11 mouse cellular contexts compared by ENCODE assay signal in genomic region chr2:91959544-91960410, GRCm38 (mm10). TPM values are rescaled to one million over a fixed set of nuclear protein-coding genes. Genes with fewer than 3 reads are reported as not detected.
DNase-seq lines count a peak whose midpoint lies in the region; ATAC-seq and TF ChIP-seq lines count a peak whose summit lies in the region.
"Had no signal": no experiment of that assay in that cellular context is flagged by ENCODE, and none has a peak within 500 bp of the region (broad histone marks: within the 10 kb centered on the region; RNA-seq: fewer than 3 reads in every experiment).

No protein-coding gene starts in this region.

- H3K9me3 ChIP-seq in hindbrain, postnatal 0 days (ENCODE audit: low read length) = no peaks in the 10 kb centered on the region
- no peaks in the 10 kb centered on the region for H3K9me3 ChIP-seq in hindbrain, embryonic 10.5 days
- no peaks in the 10 kb centered on the region for H3K9me3 ChIP-seq in stomach, embryonic 15.5 days
- H3K9me3 ChIP-seq in stomach, postnatal 0 days (ENCODE audit: control insufficient read depth, low read length) = no peaks in the 10 kb centered on the region
- H3K9me3 ChIP-seq in heart, embryonic 16.5 days (replicated peaks; ENCODE audit: control insufficient read depth, low read length) = no peaks in the 10 kb centered on the region
- H3K9me3 ChIP-seq: midbrain, embryonic 13.5 days had no signal

- peak overlapping the region; percentile 35; the same call in 1 of the 2 replicates for H3K9ac ChIP-seq in hindbrain, postnatal 0 days (replicated peaks; ENCODE audit: low read length)
- no peak overlapping the region for H3K9ac ChIP-seq in stomach, embryonic 15.5 days
- H3K9ac ChIP-seq in stomach, postnatal 0 days (ENCODE audit: low read length) = no peak overlapping the region
- peak overlapping the region; percentile 8; the same call in 1 of the 2 replicates for H3K9ac ChIP-seq in heart, embryonic 16.5 days (ENCODE audit: low read length)
- H3K9ac ChIP-seq: forebrain, postnatal 0 days; midbrain, embryonic 13.5 days had no signal

- peaks cover 32% of the 10 kb centered on the region for H3K4me1 ChIP-seq in hindbrain, postnatal 0 days (ENCODE audit: insufficient read depth, low read length)
- peaks cover 70% of the 10 kb centered on the region for H3K4me1 ChIP-seq in hindbrain, embryonic 10.5 days (replicated peaks)
- H3K4me1 ChIP-seq in stomach, embryonic 15.5 days = peaks cover 57% of the 10 kb centered on the region
- H3K4me1 ChIP-seq in stomach, postnatal 0 days (replicated peaks; ENCODE audit: control insufficient read depth, insufficient read depth) = peaks cover 6% of the 10 kb centered on the region; the same call in 1 of the 2 replicates
- H3K4me1 ChIP-seq in heart, embryonic 16.5 days (ENCODE audit: control insufficient read depth, insufficient read depth, low read length) = peaks cover 73% of the 10 kb centered on the region

- H3K27me3 ChIP-seq in hindbrain, postnatal 0 days (ENCODE audit: insufficient read depth, low read length) = no peaks in the 10 kb centered on the region
- peaks cover 8% of the 10 kb centered on the region for H3K27me3 ChIP-seq in hindbrain, embryonic 10.5 days (ENCODE audit: insufficient read depth, poor library complexity, severe bottlenecking)
- no peaks in the 10 kb centered on the region for H3K27me3 ChIP-seq in stomach, embryonic 15.5 days (replicated peaks)
- H3K27me3 ChIP-seq in stomach, postnatal 0 days (ENCODE audit: control insufficient read depth, insufficient read depth, low read length) = no peaks in the 10 kb centered on the region
- no peaks in the 10 kb centered on the region for H3K27me3 ChIP-seq in heart, embryonic 16.5 days (ENCODE audit: control insufficient read depth, insufficient read depth, low read length)

- 55% methylated on average over 11 of the region's 11 CpGs for WGBS in hindbrain, postnatal 0 days
- WGBS in hindbrain, embryonic 10.5 days = 80% methylated on average over 11 of the region's 11 CpGs
- WGBS in stomach, embryonic 15.5 days = 75% methylated on average over 11 of the region's 11 CpGs
- WGBS in stomach, postnatal 0 days = 72% methylated on average over 11 of the region's 11 CpGs
- 78% methylated on average over 11 of the region's 11 CpGs for WGBS in heart, embryonic 16.5 days

- TF ChIP-seq CTCF in hindbrain, postnatal 0 days (IDR thresholded peaks at IDR 0.05; ENCODE audit: low read depth) = no peak
- TF ChIP-seq CTCF in stomach, postnatal 0 days (IDR thresholded peaks at IDR 0.05; ENCODE audit: low read depth) = no peak

- DNase-seq in hindbrain, postnatal 0 days (ENCODE audit: low spot score) = no peak
- no peak for DNase-seq in hindbrain, embryonic 10.5 days (ENCODE audit: low spot score)
- DNase-seq in stomach, postnatal 0 days (ENCODE audit: low spot score) = no peak
- no peak for DNase-seq in embryo, embryonic 10 days (ENCODE audit: low spot score)
- no peak for DNase-seq in lung, postnatal 36 days
- DNase-seq: forebrain, postnatal 0 days had no signal

- H3K4me3 ChIP-seq in hindbrain, postnatal 0 days (ENCODE audit: low read length) = no peak overlapping the region
- H3K4me3 ChIP-seq in hindbrain, embryonic 10.5 days = no peak overlapping the region
- H3K4me3 ChIP-seq in stomach, embryonic 15.5 days (replicated peaks) = no peak overlapping the region
- no peak overlapping the region for H3K4me3 ChIP-seq in stomach, postnatal 0 days (ENCODE audit: low read depth, low read length)
- H3K4me3 ChIP-seq in heart, embryonic 16.5 days (ENCODE audit: low read length) = no peak overlapping the region
- H3K4me3 ChIP-seq: midbrain, embryonic 13.5 days had no signal

- peak overlapping the region; percentile 51 for H3K27ac ChIP-seq in hindbrain, postnatal 0 days
- H3K27ac ChIP-seq in hindbrain, embryonic 10.5 days = no peak overlapping the region
- H3K27ac ChIP-seq in stomach, embryonic 15.5 days = 0 out of 2 replicates have a peak overlapping the region, but pooled peaks have one; percentile 18
- no peak overlapping the region for H3K27ac ChIP-seq in stomach, postnatal 0 days (replicated peaks)
- no peak overlapping the region for H3K27ac ChIP-seq in heart, embryonic 16.5 days (ENCODE audit: low read length)
- H3K27ac ChIP-seq: midbrain, embryonic 13.5 days had no signal

- TF ChIP-seq EP300 in stomach, postnatal 0 days (optimal IDR thresholded peaks at IDR 0.05) = no peak

- H3K36me3 ChIP-seq in hindbrain, postnatal 0 days (ENCODE audit: insufficient read depth, low read length) = no peaks in the 10 kb centered on the region
- H3K36me3 ChIP-seq in hindbrain, embryonic 10.5 days = peaks cover 14% of the 10 kb centered on the region; the same call in 1 of the 2 replicates
- no peaks in the 10 kb centered on the region for H3K36me3 ChIP-seq in stomach, embryonic 15.5 days
- H3K36me3 ChIP-seq in stomach, postnatal 0 days (ENCODE audit: control insufficient read depth, insufficient read depth, low read length) = no peaks in the 10 kb centered on the region
- no peaks in the 10 kb centered on the region for H3K36me3 ChIP-seq in heart, embryonic 16.5 days (ENCODE audit: control insufficient read depth, insufficient read depth)
- H3K36me3 ChIP-seq: midbrain, embryonic 13.5 days had no signal

- no peak for ATAC-seq in hindbrain, postnatal 0 days
- no peak for ATAC-seq in stomach, embryonic 15.5 days (ENCODE audit: insufficient read depth, low FRiP score, low read depth)
- no peak for ATAC-seq in stomach, postnatal 0 days (ENCODE audit: low FRiP score, low TSS enrichment)
- no peak for ATAC-seq in heart, embryonic 16.5 days (replicated peaks; ENCODE audit: extremely low read depth, insufficient read depth, low FRiP score)
- ATAC-seq: forebrain, postnatal 0 days; midbrain, embryonic 13.5 days had no signal

- no peak overlapping the region for H3K4me2 ChIP-seq in hindbrain, postnatal 0 days (ENCODE audit: low read depth, low read length)
- no peak overlapping the region for H3K4me2 ChIP-seq in stomach, embryonic 15.5 days
- H3K4me2 ChIP-seq in stomach, postnatal 0 days (replicated peaks; ENCODE audit: low read depth) = no peak overlapping the region
- H3K4me2 ChIP-seq in heart, embryonic 16.5 days (ENCODE audit: low read depth, low read length) = no peak overlapping the region
- H3K4me2 ChIP-seq: midbrain, embryonic 13.5 days had no signal

RNA-seq across cellular contexts. Expression of gene Gm9821, which starts 14.3 kb away (rescaled TPM):
- not detected in 2 replicates for total RNA-seq in hindbrain, postnatal 0 days (2014; rRNA removed)
- polyA plus RNA-seq in hindbrain, postnatal 0 days (2015; fragmentation: Nextera tagmentation; extraction: Ambion mirVana) = 0.08 TPM in 1 of 2 replicates, not detected in the other
- polyA plus RNA-seq in hindbrain, embryonic 10.5 days (2016; fragmentation: Nextera tagmentation; extraction: Ambion mirVana) = 0.18 and 0.25 TPM in 2 replicates
- polyA plus RNA-seq in stomach, embryonic 15.5 days (2015; fragmentation: Nextera tagmentation; extraction: Ambion mirVana) = 0.66 and 0.71 TPM in 2 replicates
- polyA plus RNA-seq in stomach, postnatal 0 days (2015; fragmentation: Nextera tagmentation; extraction: Ambion mirVana) = 0.13 and 0.15 TPM in 2 replicates
- polyA plus RNA-seq in heart, embryonic 16.5 days (2015; fragmentation: Nextera tagmentation; extraction: Ambion mirVana) = 2.1 and 2.7 TPM in 2 replicates
- total RNA-seq: adrenal gland, adult 2 months; forebrain, postnatal 0 days had no signal
- polyA plus RNA-seq: adrenal gland, adult 2 months; forebrain, postnatal 0 days had no signal

RNA-seq across cellular contexts. Expression of gene Dgkz, which starts 15.9 kb away (rescaled TPM):
- 150 and 163 TPM in 2 replicates for total RNA-seq in hindbrain, postnatal 0 days (2014; rRNA removed)
- 40.7 and 41.2 TPM in 2 replicates for polyA plus RNA-seq in hindbrain, postnatal 0 days (2015; fragmentation: Nextera tagmentation; extraction: Ambion mirVana)
- polyA plus RNA-seq in hindbrain, embryonic 10.5 days (2016; fragmentation: Nextera tagmentation; extraction: Ambion mirVana) = 36.3 and 39.4 TPM in 2 replicates
- 50.9 and 51.1 TPM in 2 replicates for polyA plus RNA-seq in stomach, embryonic 15.5 days (2015; fragmentation: Nextera tagmentation; extraction: Ambion mirVana)
- 18.6 and 23.2 TPM in 2 replicates for polyA plus RNA-seq in stomach, postnatal 0 days (2015; fragmentation: Nextera tagmentation; extraction: Ambion mirVana)
- polyA plus RNA-seq in heart, embryonic 16.5 days (2015; fragmentation: Nextera tagmentation; extraction: Ambion mirVana) = 43.1 and 46.8 TPM in 2 replicates

RNA-seq across cellular contexts. Expression of gene Mdk, which starts 27.7 kb away (rescaled TPM):
- 54.9 and 78.4 TPM in 2 replicates for total RNA-seq in hindbrain, postnatal 0 days (2014; rRNA removed)
- 167 and 171 TPM in 2 replicates for polyA plus RNA-seq in hindbrain, postnatal 0 days (2015; fragmentation: Nextera tagmentation; extraction: Ambion mirVana)
- 1,375 and 1,717 TPM in 2 replicates for polyA plus RNA-seq in hindbrain, embryonic 10.5 days (2016; fragmentation: Nextera tagmentation; extraction: Ambion mirVana)
- 587 and 735 TPM in 2 replicates for polyA plus RNA-seq in stomach, embryonic 15.5 days (2015; fragmentation: Nextera tagmentation; extraction: Ambion mirVana)
- 157 and 170 TPM in 2 replicates for polyA plus RNA-seq in stomach, postnatal 0 days (2015; fragmentation: Nextera tagmentation; extraction: Ambion mirVana)
- 211 and 253 TPM in 2 replicates for polyA plus RNA-seq in heart, embryonic 16.5 days (2015; fragmentation: Nextera tagmentation; extraction: Ambion mirVana)

RNA-seq across cellular contexts. Expression of gene Chrm4, which starts 32.7 kb away (rescaled TPM):
- total RNA-seq in hindbrain, postnatal 0 days (2014; rRNA removed) = 3.3 and 4.4 TPM in 2 replicates
- polyA plus RNA-seq in hindbrain, postnatal 0 days (2015; fragmentation: Nextera tagmentation; extraction: Ambion mirVana) = 0.75 and 0.93 TPM in 2 replicates
- 0.48 and 0.95 TPM in 2 replicates for polyA plus RNA-seq in hindbrain, embryonic 10.5 days (2016; fragmentation: Nextera tagmentation; extraction: Ambion mirVana)
- 0.21 and 0.27 TPM in 2 replicates for polyA plus RNA-seq in stomach, embryonic 15.5 days (2015; fragmentation: Nextera tagmentation; extraction: Ambion mirVana)
- polyA plus RNA-seq in stomach, postnatal 0 days (2015; fragmentation: Nextera tagmentation; extraction: Ambion mirVana) = 0.08 and 0.16 TPM in 2 replicates
- not detected in 2 replicates for polyA plus RNA-seq in heart, embryonic 16.5 days (2015; fragmentation: Nextera tagmentation; extraction: Ambion mirVana)
- polyA plus RNA-seq: kidney, embryonic 14.5 days had no signal

Comparison
In these comparisons a context has a peak if more than half of its experiments do, and no peak if none do; other contexts are left out.
1. H3K27ac ChIP-seq: peak in hindbrain, postnatal 0 days (single experiment) and stomach, embryonic 15.5 days (single experiment); none in hindbrain, embryonic 10.5 days (single experiment), stomach, postnatal 0 days (single experiment) and heart, embryonic 16.5 days (single experiment).
2. H3K9ac ChIP-seq: peak in hindbrain, postnatal 0 days (single experiment) and heart, embryonic 16.5 days (single experiment); none in stomach, embryonic 15.5 days (single experiment) and stomach, postnatal 0 days (single experiment).